Mouse (Mus musculus) liver, embryonic 13.5 days (tissue): ENCODE measurements around the gene Tmprss12. TPM values are rescaled to one million over a fixed set of nuclear protein-coding genes. Genes with fewer than 3 reads are reported as not detected.

Experiments used
- ATAC-seq: fragments of 200-750 bp; cut with Nextera tagmentation; 2 replicates; pipeline ENCODE4 v1.8.0; 2017; ENCODE audit warnings: low read depth, mild to moderate bottlenecking, moderate number of reproducible peaks, moderate library complexity
- DNase-seq: peaks from one replicate; pipeline ENCODE4 v3.0.0; 2022
- H3K27ac ChIP-seq: fragments of 300-500 bp; sonication (generic); 2 replicates; pipeline ENCODE4 v1.5.1; 2015; ENCODE audit warnings: moderate library complexity, mild to moderate bottlenecking, inconsistent platforms
- H3K27me3 ChIP-seq: fragments of 300-500 bp; sonication (generic); 2 replicates; pipeline ENCODE4 v1.6.1; 2015; ENCODE audit warnings: mild to moderate bottlenecking, inconsistent platforms
- H3K36me3 ChIP-seq: fragments of 300-500 bp; sonication (generic); 2 replicates; pipeline ENCODE4 v1.6.1; 2015; ENCODE audit warnings: mild to moderate bottlenecking, inconsistent platforms
- H3K4me1 ChIP-seq: fragments of 300-500 bp; sonication (generic); replicated peaks from 2 replicates; pipeline ENCODE4 v1.6.1; 2015; ENCODE audit warnings: inconsistent platforms
- H3K4me2 ChIP-seq: fragments of 300-500 bp; sonication (generic); 2 replicates; pipeline ENCODE4 v1.6.1; 2015; ENCODE audit warnings: inconsistent platforms, mild to moderate bottlenecking, moderate library complexity
- H3K4me3 ChIP-seq: fragments of 300-500 bp; sonication (generic); replicated peaks from 2 replicates; pipeline ENCODE4 v1.5.1; 2015; ENCODE audit warnings: mild to moderate bottlenecking, inconsistent platforms
- H3K9ac ChIP-seq: fragments of 300-500 bp; sonication (generic); 2 replicates; pipeline ENCODE4 v1.6.1; 2015; ENCODE audit warnings: mild to moderate bottlenecking, inconsistent platforms
- H3K9me3 ChIP-seq: fragments of 300-500 bp; sonication (generic); replicated peaks from 2 replicates; pipeline ENCODE4 v1.6.1; 2016; ENCODE audit warnings: inconsistent platforms
- WGBS: fragments of 180-500 bp; shearing (Covaris S2); methylation state at CpG from one replicate; pipeline ENCODE4 v1.1.7; 2015; ENCODE audit not compliant: insufficient replicate concordance; 5-methylcytosine and 5-hydroxymethylcytosine counted together
- polyA plus RNA-seq: library from polyadenylated mRNA; unstranded; fragments of >200 nt; fragmentation: Nextera tagmentation; extraction: Ambion mirVana; gene quantifications from 2 replicates; pipeline ENCODE4 v1.2.1, GENCODE M21; 2015

Tmprss12 gene
- polyA plus RNA-seq = not detected in 2 replicates

- H3K27ac ChIP-seq = no peak within 1 kb of the TSS
- 86% methylated on average over 20 of the region's 20 CpGs for WGBS
- ATAC-seq = no peak
These were observed at the start of gene Tmprss12 for GRCm38 (mm10) chr15:100280626-100281025. Gene Tmprss12 (plus strand): TSS chr15:100280837.

GRCm38 (mm10) chr15:100231616-100232525 is 48.8 kb upstream of the Tmprss12 start:
- no peak overlapping the region for H3K9ac ChIP-seq
- peaks cover 51% of the 10 kb centered on the region for H3K36me3 ChIP-seq
- no peaks in the 10 kb centered on the region for H3K9me3 ChIP-seq
- H3K4me1 ChIP-seq = peaks cover 77% of the 10 kb centered on the region
- DNase-seq = no peak
- no peaks in the 10 kb centered on the region for H3K27me3 ChIP-seq
- WGBS = 62% methylated on average over 14 of the region's 14 CpGs
- H3K27ac ChIP-seq = peak overlapping the region; percentile 29
- no peak overlapping the region for H3K4me3 ChIP-seq
- H3K4me2 ChIP-seq = peak overlapping the region; percentile 6; the same call in 1 of the 2 replicates
- no peak for ATAC-seq

More at GRCm38 (mm10) chr15:100280626-100281025, at the start of gene Tmprss12:
- Histone ChIP-seq H3K4me3 (no peak within 1 kb of the TSS), H3K36me3 (no peaks in the 10 kb centered on the region), H3K4me1 (no peaks in the 10 kb centered on the region), H3K9me3 (0 out of 2 replicates have a peak, but pooled peaks cover 6% of the 10 kb centered on the region), H3K27me3 (no peaks in the 10 kb centered on the region), H3K9ac (no peak within 1 kb of the TSS), H3K4me2 (no peak within 1 kb of the TSS)
- no peak for DNase-seq

GRCm38 (mm10) chr15:100235208-100235965 is 45.2 kb upstream of the Tmprss12 start:
- 43% methylated on average over 12 of the region's 12 CpGs for WGBS
- H3K4me1 ChIP-seq = peaks cover 73% of the 10 kb centered on the region
- no peak for DNase-seq
- ATAC-seq = peak; percentile 67
- no peak overlapping the region for H3K9ac ChIP-seq
- H3K27me3 ChIP-seq = no peaks in the 10 kb centered on the region
- H3K9me3 ChIP-seq = no peaks in the 10 kb centered on the region
- H3K36me3 ChIP-seq = peaks cover 82% of the 10 kb centered on the region
- H3K4me3 ChIP-seq = no peak overlapping the region
- 0 out of 2 replicates have a peak overlapping the region, but pooled peaks have one; percentile 6 for H3K27ac ChIP-seq
- no peak overlapping the region for H3K4me2 ChIP-seq

- H3K36me3 ChIP-seq = peaks cover 98% of the 10 kb centered on the region
- H3K4me3 ChIP-seq = no peak overlapping the region
- H3K4me1 ChIP-seq = peaks cover 58% of the 10 kb centered on the region
- 75% methylated on average over 6 of the region's 6 CpGs for WGBS
- H3K27ac ChIP-seq = no peak overlapping the region
- DNase-seq (no peak), ATAC-seq (no peak)
- H3K9ac ChIP-seq = no peak overlapping the region
- no peak overlapping the region for H3K4me2 ChIP-seq
- no peaks in the 10 kb centered on the region for H3K27me3 ChIP-seq
- no peaks in the 10 kb centered on the region for H3K9me3 ChIP-seq
These were observed 43.7 kb upstream of the Tmprss12 start for GRCm38 (mm10) chr15:100236952-100237351.

- DNase-seq (no peak), ATAC-seq (no peak)
- Histone ChIP-seq H3K27me3 (no peaks in the 10 kb centered on the region), H3K4me1 (peaks cover 14% of the 10 kb centered on the region; the same call in 1 of the 2 replicates), H3K9me3 (no peaks in the 10 kb centered on the region), H3K36me3 (peaks cover 98% of the 10 kb centered on the region), H3K4me3 (no peak overlapping the region), H3K27ac (no peak overlapping the region), H3K9ac (peak overlapping the region; percentile 10; the same call in 1 of the 2 replicates), H3K4me2 (no peak overlapping the region)
- WGBS = 77% methylated on average over 6 of the region's 6 CpGs
These were observed 38.9 kb upstream of the Tmprss12 start for GRCm38 (mm10) chr15:100241780-100242179.

GRCm38 (mm10) chr15:100245951-100246350 is 34.7 kb upstream of the Tmprss12 start:
- Histone ChIP-seq H3K36me3 (peaks cover 99% of the 10 kb centered on the region), H3K27me3 (no peaks in the 10 kb centered on the region), H3K9ac (no peak overlapping the region), H3K27ac (no peak overlapping the region), H3K4me2 (no peak overlapping the region), H3K4me3 (no peak overlapping the region), H3K9me3 (no peaks in the 10 kb centered on the region), H3K4me1 (no peaks in the 10 kb centered on the region; the same call in 1 of the 2 replicates)
- ATAC-seq = no peak
- WGBS = 90% methylated on average over 7 of the region's 7 CpGs
- DNase-seq = no peak

GRCm38 (mm10) chr15:100247296-100247695 is 33.3 kb upstream of the Tmprss12 start:
- Histone ChIP-seq H3K36me3 (peaks cover 99% of the 10 kb centered on the region), H3K27me3 (no peaks in the 10 kb centered on the region), H3K27ac (no peak overlapping the region), H3K9ac (no peak overlapping the region), H3K4me3 (no peak overlapping the region), H3K4me2 (no peak overlapping the region), H3K9me3 (no peaks in the 10 kb centered on the region), H3K4me1 (no peaks in the 10 kb centered on the region)
- DNase-seq (no peak), ATAC-seq (no peak)
- 90% methylated on average over 9 of the region's 9 CpGs for WGBS

GRCm38 (mm10) chr15:100248665-100249433 is 31.8 kb upstream of the Tmprss12 start:
- 70% methylated on average over 6 of the region's 6 CpGs for WGBS
- Histone ChIP-seq H3K27ac (no peak overlapping the region), H3K4me2 (no peak overlapping the region), H3K9me3 (no peaks in the 10 kb centered on the region), H3K4me3 (no peak overlapping the region), H3K4me1 (no peaks in the 10 kb centered on the region), H3K27me3 (no peaks in the 10 kb centered on the region), H3K9ac (no peak overlapping the region), H3K36me3 (peaks cover 98% of the 10 kb centered on the region)
- ATAC-seq (no peak), DNase-seq (no peak)

- peaks cover 98% of the 10 kb centered on the region for H3K36me3 ChIP-seq
- no peak for DNase-seq
- 89% methylated on average over 6 of the region's 6 CpGs for WGBS
These were observed 29.4 kb upstream of the Tmprss12 start for GRCm38 (mm10) chr15:100251153-100251780.

GRCm38 (mm10) chr15:100256386-100256785 is 24.3 kb upstream of the Tmprss12 start:
- 81% methylated on average over 6 of the region's 6 CpGs for WGBS
- no peak overlapping the region for H3K9ac ChIP-seq
- H3K27ac ChIP-seq = no peak overlapping the region
- H3K4me1 ChIP-seq = no peaks in the 10 kb centered on the region
- H3K36me3 ChIP-seq = peaks cover 91% of the 10 kb centered on the region
- H3K4me2 ChIP-seq = no peak overlapping the region
- DNase-seq = no peak
- no peaks in the 10 kb centered on the region for H3K27me3 ChIP-seq
- H3K4me3 ChIP-seq = no peak overlapping the region
- ATAC-seq = no peak
- no peaks in the 10 kb centered on the region for H3K9me3 ChIP-seq

More at GRCm38 (mm10) chr15:100251153-100251780, 29.4 kb upstream of the Tmprss12 start:
- Histone ChIP-seq H3K9me3 (no peaks in the 10 kb centered on the region), H3K4me3 (no peak overlapping the region), H3K9ac (no peak overlapping the region), H3K27me3 (no peaks in the 10 kb centered on the region), H3K4me2 (no peak overlapping the region), H3K4me1 (no peaks in the 10 kb centered on the region), H3K27ac (no peak overlapping the region)
- no peak for ATAC-seq
